Mouse (Mus musculus): ENCODE measurements at regions not wholly inside any gene's neighbourhood (a gene's known extent, or its start where the extent isn't known, plus 50 kb on each side); places are given as distances from the start of the nearest gene placed in this dataset.

GRCm38 (mm10) chr12:106377761-106378160 is 367.7 kb downstream of the Vrk1 start:
- Histone ChIP-seq H3K27ac (replicated peaks; ENCODE audit: low read depth, low read length) (no peak overlapping the region), H3K36me3 (ENCODE audit: control insufficient read depth, insufficient read depth, low read length) (no peaks in the 10 kb centered on the region), H3K9me3 (ENCODE audit: control insufficient read depth, low read length) (no peaks in the 10 kb centered on the region), H3K27me3 (ENCODE audit: control insufficient read depth, insufficient read depth, low read length) (peaks cover 6% of the 10 kb centered on the region; the same call in 1 of the 2 replicates), H3K4me2 (ENCODE audit: low read depth, severe bottlenecking) (no peak overlapping the region), H3K4me3 (ENCODE audit: low read depth, low read length) (no peak overlapping the region), H3K9ac (ENCODE audit: low read length) (no peak overlapping the region), H3K4me1 (ENCODE audit: control insufficient read depth, insufficient read depth, low read length) (peaks cover 3% of the 10 kb centered on the region; the same call in 1 of the 2 replicates)
- no peak for ATAC-seq (ENCODE audit: insufficient number of reproducible peaks, low FRiP score, low TSS enrichment, low read depth)
- DNase-seq (ENCODE audit: low spot score), result no peak
- WGBS, result 84% methylated on average over 5 of the region's 5 CpGs

- H3K4me3 ChIP-seq (ENCODE audit: low read depth, low read length), result peak overlapping the region; percentile 20
- no peak for ATAC-seq (ENCODE audit: insufficient number of reproducible peaks, low FRiP score, low TSS enrichment, low read depth)
- H3K36me3 ChIP-seq (ENCODE audit: control insufficient read depth, insufficient read depth, low read length), result no peaks in the 10 kb centered on the region
- H3K4me1 ChIP-seq (ENCODE audit: control insufficient read depth, insufficient read depth, low read length), result peaks cover 3% of the 10 kb centered on the region; the same call in 1 of the 2 replicates
- no peak overlapping the region for H3K9ac ChIP-seq (ENCODE audit: low read length)
- no peak overlapping the region for H3K27ac ChIP-seq (replicated peaks; ENCODE audit: low read depth, low read length)
- WGBS, result 23% methylated on average over 19 of the region's 19 CpGs
- no peaks in the 10 kb centered on the region for H3K9me3 ChIP-seq (ENCODE audit: control insufficient read depth, low read length)
- peak; percentile 47 for DNase-seq (ENCODE audit: low spot score)
- peaks cover 6% of the 10 kb centered on the region; the same call in 1 of the 2 replicates for H3K27me3 ChIP-seq (ENCODE audit: control insufficient read depth, insufficient read depth, low read length)
- H3K4me2 ChIP-seq (ENCODE audit: low read depth, severe bottlenecking), result peak overlapping the region; percentile 45
Measured at GRCm38 (mm10) chr12:106378303-106379075, 368.5 kb downstream of the Vrk1 start.

GRCm38 (mm10) chr12:106379151-106379594 is 369.1 kb downstream of the Vrk1 start:
- Histone ChIP-seq H3K27ac (replicated peaks; ENCODE audit: low read depth, low read length) (no peak overlapping the region), H3K9ac (ENCODE audit: low read length) (0 out of 2 replicates have a peak overlapping the region, but pooled peaks have one; percentile 22), H3K9me3 (ENCODE audit: control insufficient read depth, low read length) (no peaks in the 10 kb centered on the region), H3K36me3 (ENCODE audit: control insufficient read depth, insufficient read depth, low read length) (no peaks in the 10 kb centered on the region), H3K27me3 (ENCODE audit: control insufficient read depth, insufficient read depth, low read length) (peaks cover 6% of the 10 kb centered on the region; the same call in 1 of the 2 replicates), H3K4me2 (ENCODE audit: low read depth, severe bottlenecking) (peak overlapping the region; percentile 45), H3K4me1 (ENCODE audit: control insufficient read depth, insufficient read depth, low read length) (peaks cover 3% of the 10 kb centered on the region; the same call in 1 of the 2 replicates), H3K4me3 (ENCODE audit: low read depth, low read length) (peak overlapping the region; percentile 20)
- WGBS, result 5% methylated on average over 14 of the region's 14 CpGs
- peak; percentile 74 for DNase-seq (ENCODE audit: low spot score)
- no peak for ATAC-seq (ENCODE audit: insufficient number of reproducible peaks, low FRiP score, low TSS enrichment, low read depth)

GRCm38 (mm10) chr12:106379779-106380178 is 369.8 kb downstream of the Vrk1 start:
- Histone ChIP-seq H3K4me2 (ENCODE audit: low read depth, severe bottlenecking) (no peak overlapping the region), H3K36me3 (ENCODE audit: control insufficient read depth, insufficient read depth, low read length) (no peaks in the 10 kb centered on the region), H3K27ac (replicated peaks; ENCODE audit: low read depth, low read length) (no peak overlapping the region), H3K9me3 (ENCODE audit: control insufficient read depth, low read length) (no peaks in the 10 kb centered on the region), H3K9ac (ENCODE audit: low read length) (no peak overlapping the region), H3K4me1 (ENCODE audit: control insufficient read depth, insufficient read depth, low read length) (peaks cover 3% of the 10 kb centered on the region; the same call in 1 of the 2 replicates), H3K4me3 (ENCODE audit: low read depth, low read length) (no peak overlapping the region), H3K27me3 (ENCODE audit: control insufficient read depth, insufficient read depth, low read length) (peaks cover 6% of the 10 kb centered on the region; the same call in 1 of the 2 replicates)
- 29% methylated on average over 14 of the region's 14 CpGs for WGBS
- ATAC-seq (ENCODE audit: insufficient number of reproducible peaks, low FRiP score, low TSS enrichment, low read depth) (no peak), DNase-seq (ENCODE audit: low spot score) (peak; percentile 33)

DNA sequence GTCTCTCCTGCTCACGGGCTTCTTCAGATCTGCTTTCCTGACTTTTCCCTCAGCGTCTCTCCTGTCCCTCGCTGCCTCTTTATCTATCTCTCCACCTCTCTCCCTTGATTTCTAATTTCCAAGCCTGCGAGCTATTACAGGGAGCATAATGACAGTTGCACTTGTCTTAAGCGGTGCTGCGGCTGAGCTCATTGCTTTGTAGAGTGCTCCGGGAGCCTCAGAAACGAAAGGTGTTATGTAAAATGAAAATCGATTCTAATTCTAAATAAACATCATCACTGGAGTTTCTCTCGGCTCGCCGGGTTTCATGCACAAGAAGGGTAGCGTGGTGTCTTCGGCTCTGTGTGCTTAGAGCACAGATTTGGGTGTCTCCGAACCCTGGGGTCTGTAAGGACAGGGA is 371.8 kb downstream of the Vrk1 start:
- H3K27me3 ChIP-seq (ENCODE audit: control insufficient read depth, insufficient read depth, low read length), result peaks cover 6% of the 10 kb centered on the region; the same call in 1 of the 2 replicates

DNA sequence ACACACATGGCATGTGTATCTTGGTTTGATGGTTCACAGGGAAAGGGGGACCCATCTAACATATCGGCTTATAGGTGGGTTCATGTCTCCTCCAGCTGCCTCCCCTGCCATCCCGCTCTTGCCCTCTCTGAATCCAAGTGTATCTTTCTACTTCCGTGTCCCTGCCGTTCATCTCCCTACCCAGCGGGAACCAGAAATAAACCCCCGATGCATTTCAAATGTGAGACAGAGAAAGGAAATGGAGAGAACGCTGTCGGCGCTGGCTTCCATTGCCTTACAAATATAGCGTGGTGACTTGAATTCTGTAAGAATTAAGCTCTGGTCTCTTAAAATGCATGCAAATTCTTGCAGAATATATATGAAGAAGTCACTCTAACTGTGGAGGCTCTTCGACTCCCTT is 379.2 kb downstream of the Vrk1 start:
- no peak overlapping the region for H3K27ac ChIP-seq (replicated peaks; ENCODE audit: low read depth, low read length)
- H3K9ac ChIP-seq (ENCODE audit: low read length), result no peak overlapping the region
- ATAC-seq (ENCODE audit: insufficient number of reproducible peaks, low FRiP score, low TSS enrichment, low read depth) (no peak), DNase-seq (ENCODE audit: low spot score) (no peak)
- no peak overlapping the region for H3K4me2 ChIP-seq (ENCODE audit: low read depth, severe bottlenecking)
- no peaks in the 10 kb centered on the region for H3K4me1 ChIP-seq (ENCODE audit: control insufficient read depth, insufficient read depth, low read length)
- H3K36me3 ChIP-seq (ENCODE audit: control insufficient read depth, insufficient read depth, low read length), result no peaks in the 10 kb centered on the region
- H3K4me3 ChIP-seq (ENCODE audit: low read depth, low read length), result no peak overlapping the region
- no peaks in the 10 kb centered on the region for H3K27me3 ChIP-seq (ENCODE audit: control insufficient read depth, insufficient read depth, low read length)
- WGBS, result 93% methylated on average over 11 of the region's 11 CpGs
- H3K9me3 ChIP-seq (ENCODE audit: control insufficient read depth, low read length), result no peaks in the 10 kb centered on the region

More for the DNA sequence above, 371.8 kb downstream of the Vrk1 start:
- Histone ChIP-seq H3K4me1 (ENCODE audit: control insufficient read depth, insufficient read depth, low read length) (peaks cover 3% of the 10 kb centered on the region; the same call in 1 of the 2 replicates), H3K27ac (replicated peaks; ENCODE audit: low read depth, low read length) (no peak overlapping the region), H3K4me3 (ENCODE audit: low read depth, low read length) (no peak overlapping the region), H3K4me2 (ENCODE audit: low read depth, severe bottlenecking) (no peak overlapping the region), H3K36me3 (ENCODE audit: control insufficient read depth, insufficient read depth, low read length) (no peaks in the 10 kb centered on the region), H3K9me3 (ENCODE audit: control insufficient read depth, low read length) (no peaks in the 10 kb centered on the region), H3K9ac (ENCODE audit: low read length) (no peak overlapping the region)
- ATAC-seq (ENCODE audit: insufficient number of reproducible peaks, low FRiP score, low TSS enrichment, low read depth) (no peak), DNase-seq (ENCODE audit: low spot score) (no peak)
- 88% methylated on average over 15 of the region's 15 CpGs for whole genome bisulfite sequencing

DNA sequence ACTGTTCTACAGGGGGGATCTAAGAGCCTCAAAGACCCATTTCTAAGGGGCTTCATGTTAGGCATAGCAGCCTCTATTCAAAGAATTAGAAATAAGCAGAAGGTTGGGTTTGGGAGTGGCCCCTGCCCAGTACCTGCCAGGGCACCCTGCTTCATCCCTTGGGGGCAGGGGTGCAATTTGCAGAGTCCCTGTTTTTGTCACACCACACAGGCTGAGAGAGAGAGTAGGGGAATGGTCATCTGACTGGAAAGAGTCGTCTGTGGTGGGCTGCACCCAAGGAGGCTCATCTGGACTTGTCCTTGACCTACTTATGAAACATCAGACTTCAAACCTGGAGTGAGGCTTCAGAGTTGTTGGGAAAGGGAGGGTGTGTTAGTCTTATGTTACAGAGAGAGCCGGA is 382.3 kb downstream of the Vrk1 start:
- Histone ChIP-seq H3K9me3 (ENCODE audit: control insufficient read depth, low read length) (no peaks in the 10 kb centered on the region), H3K36me3 (ENCODE audit: control insufficient read depth, insufficient read depth, low read length) (no peaks in the 10 kb centered on the region), H3K27ac (replicated peaks; ENCODE audit: low read depth, low read length) (no peak overlapping the region), H3K4me3 (ENCODE audit: low read depth, low read length) (no peak overlapping the region), H3K4me1 (ENCODE audit: control insufficient read depth, insufficient read depth, low read length) (no peaks in the 10 kb centered on the region), H3K4me2 (ENCODE audit: low read depth, severe bottlenecking) (no peak overlapping the region), H3K27me3 (ENCODE audit: control insufficient read depth, insufficient read depth, low read length) (no peaks in the 10 kb centered on the region), H3K9ac (ENCODE audit: low read length) (no peak overlapping the region)
- DNase-seq (ENCODE audit: low spot score), result no peak
- no peak for ATAC-seq (ENCODE audit: insufficient number of reproducible peaks, low FRiP score, low TSS enrichment, low read depth)
- WGBS, result 85% methylated on average over 2 of the region's 2 CpGs

DNA sequence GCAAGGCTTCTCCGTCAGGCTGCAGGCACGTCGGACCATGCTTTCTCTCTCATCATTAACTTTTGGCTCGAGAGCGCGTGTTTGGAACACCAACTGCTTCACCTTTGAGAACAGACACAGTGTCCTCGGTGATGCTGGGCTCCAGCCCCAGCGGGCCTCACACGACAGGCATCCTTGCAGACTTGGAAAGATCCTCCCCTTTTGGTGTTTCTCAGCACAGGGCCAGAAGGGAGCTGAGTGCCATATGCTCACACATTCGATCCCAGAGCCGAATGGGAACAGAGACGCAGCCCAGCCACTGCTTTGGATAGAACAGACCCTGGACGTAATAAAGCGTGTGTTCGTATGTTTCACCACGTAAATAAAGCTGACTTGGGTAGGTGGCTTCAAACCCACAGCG is 389.1 kb downstream of the Vrk1 start:
- 81% methylated on average over 17 of the region's 17 CpGs for WGBS
- no peak overlapping the region for H3K9ac ChIP-seq (ENCODE audit: low read length)
- DNase-seq (ENCODE audit: low spot score), result no peak
- no peaks in the 10 kb centered on the region for H3K4me1 ChIP-seq (ENCODE audit: control insufficient read depth, insufficient read depth, low read length)
- no peak overlapping the region for H3K4me3 ChIP-seq (ENCODE audit: low read depth, low read length)
- no peaks in the 10 kb centered on the region for H3K36me3 ChIP-seq (ENCODE audit: control insufficient read depth, insufficient read depth, low read length)
- ATAC-seq (ENCODE audit: insufficient number of reproducible peaks, low FRiP score, low TSS enrichment, low read depth), result no peak
- H3K4me2 ChIP-seq (ENCODE audit: low read depth, severe bottlenecking), result no peak overlapping the region
- no peaks in the 10 kb centered on the region for H3K9me3 ChIP-seq (ENCODE audit: control insufficient read depth, low read length)
- no peaks in the 10 kb centered on the region for H3K27me3 ChIP-seq (ENCODE audit: control insufficient read depth, insufficient read depth, low read length)
- H3K27ac ChIP-seq (replicated peaks; ENCODE audit: low read depth, low read length), result no peak overlapping the region

All from limb, embryonic 11.5 days (tissue).